Mouse (Mus musculus): ENCODE measurements around the gene Mettl15.

DNA sequence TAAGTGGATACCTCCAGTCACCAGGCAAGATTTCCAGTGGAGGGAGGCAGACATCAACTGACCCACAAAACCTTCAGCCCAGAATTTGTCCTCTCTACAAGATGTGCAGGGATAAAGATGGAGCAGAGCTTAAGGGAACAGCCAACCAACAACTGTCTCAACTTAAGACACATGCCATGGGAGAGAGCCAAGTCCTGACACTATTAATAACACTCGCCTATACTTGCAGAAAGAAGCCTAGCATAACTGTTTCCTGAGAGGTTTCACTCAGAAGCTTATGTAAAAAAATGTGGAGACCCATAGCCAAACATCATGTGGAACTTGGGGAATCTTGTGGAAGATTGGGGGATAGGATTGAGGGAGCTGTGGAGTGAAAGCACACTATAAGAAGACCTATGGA lies 124.4 kb downstream of the Mettl15 start:
- TF ChIP-seq POLR2A (IDR thresholded peaks at IDR 0.05; ENCODE audit: borderline replicate concordance, low read depth, low read length) (no peak), CTCF (IDR thresholded peaks at IDR 0.05; ENCODE audit: low read depth, low read length) (no peak)

Measured in bone marrow macrophage, adult 2 months (primary cell).